Mouse (Mus musculus) liver, adult 2 months (tissue): ENCODE data around the gene Tenm3.
A peak's percentile ranks its signal among the peaks of the same experiment; 100 is the strongest.

ENCODE experiments used
- CTCF ChIP-seq: fragments of 200-500 bp; IDR thresholded peaks from 2 replicates; pipeline ENCODE4 v1.5.1; 2011; ENCODE audit warnings: low read depth, low read length, control low read depth
- POLR2A ChIP-seq: fragments of 200-500 bp; IDR thresholded peaks from 2 replicates; pipeline ENCODE4 v1.6.1; 2011; ENCODE audit warnings: low read length, control low read depth; ENCODE audit not compliant: insufficient read depth; ENCODE audit errors: extremely low read depth

DNA sequence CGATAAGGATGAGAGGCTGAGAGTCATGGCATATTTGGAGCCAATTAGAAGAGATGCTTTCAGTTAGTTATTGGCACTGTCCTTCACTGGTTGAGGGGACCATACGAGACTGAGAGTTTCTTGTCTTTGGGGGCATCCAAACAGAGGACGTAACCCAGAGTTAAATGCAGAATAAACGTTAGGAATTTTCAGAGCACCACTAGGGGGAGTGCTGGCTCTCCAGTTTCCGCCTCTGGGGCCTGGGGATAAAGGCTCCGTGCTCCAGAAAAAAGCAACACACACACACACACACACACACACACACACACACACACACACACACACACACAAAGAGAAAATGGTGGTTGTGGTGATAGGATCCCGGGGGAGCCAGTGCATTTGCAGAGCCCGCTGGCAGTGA, 636.8 kb downstream of the Tenm3 start:
- TF ChIP-seq CTCF (peak; percentile 20; the same call in 1 of the 2 replicates), POLR2A (no peak)
